Mouse (Mus musculus) megakaryocyte progenitor cell, adult 5-6 weeks (primary cell): Measurements from ENCODE around the gene Ten1. TPM values are rescaled to one million over a fixed set of nuclear protein-coding genes. Genes with fewer than 3 reads are reported as not detected.

Source experiments
- ATAC-seq: replicated peaks from 2 replicates; pipeline ENCODE4 v1.8.0; 2016; ENCODE audit warnings: mild to moderate bottlenecking, moderate TSS enrichment, inconsistent platforms; ENCODE audit not compliant: poor library complexity
- total RNA-seq, 2 experiments: library from RNA; stranded (forward) in 1 of 2; stranded (reverse) in 1 of 2; fragments of 157-497, 149-512 nt in 1 of 2; fragments of 200-1000 nt in 1 of 2; gene quantifications; 2 replicates each; pipeline versions ENCODE4 v1.2.3 to v1.2.4; 2015 to 2017

Gene Ten1
- total RNA-seq (2015) (63.8 and 66.9 TPM in 2 replicates), total RNA-seq (2017) (21.4 and 41.1 TPM in 2 replicates)

GRCm38 (mm10) chr11:116198639-116199531 is at the start of gene Ten1, which contains the start of gene Acox1:
Gene Ten1, plus strand, starts transcription at chr11:116198855.
Gene Acox1, minus strand, starts transcription at chr11:116199045.
- ATAC-seq, result peak; percentile 85

GRCm38 (mm10) chr11:116149341-116149740 is 49.3 kb upstream of the Ten1 start:
- no peak for ATAC-seq

- peak; percentile 73 for ATAC-seq
Measured at GRCm38 (mm10) chr11:116150960-116151359, 47.7 kb upstream of the Ten1 start.

- no peak for ATAC-seq
Measured at GRCm38 (mm10) chr11:116161312-116161711, 37.3 kb upstream of the Ten1 start.

- ATAC-seq, result no peak
Measured at GRCm38 (mm10) chr11:116162146-116162545, 36.5 kb upstream of the Ten1 start.

GRCm38 (mm10) chr11:116163002-116163401 is 35.7 kb upstream of the Ten1 start:
- ATAC-seq, result no peak

- ATAC-seq, result no peak
Measured at GRCm38 (mm10) chr11:116167232-116167631, 31.4 kb upstream of the Ten1 start.

- ATAC-seq, result peak; percentile 100
Measured at GRCm38 (mm10) chr11:116167884-116168439, 30.7 kb upstream of the Ten1 start, which contains the start of gene Fbf1. Gene Fbf1, minus strand, starts transcription at chr11:116168166.

- no peak for ATAC-seq
Measured at GRCm38 (mm10) chr11:116169214-116169613, 29.4 kb upstream of the Ten1 start.

GRCm38 (mm10) chr11:116170003-116170800 is 28.5 kb upstream of the Ten1 start:
- ATAC-seq, result no peak

- ATAC-seq, result no peak
Measured at GRCm38 (mm10) chr11:116171959-116172358, 26.7 kb upstream of the Ten1 start.

- ATAC-seq, result no peak
Measured at GRCm38 (mm10) chr11:116174775-116175448, 23.7 kb upstream of the Ten1 start.

GRCm38 (mm10) chr11:116176010-116176409 is 22.6 kb upstream of the Ten1 start:
- no peak for ATAC-seq

- no peak for ATAC-seq
Measured at GRCm38 (mm10) chr11:116178411-116179121, 20.1 kb upstream of the Ten1 start.

- ATAC-seq, result no peak
Measured at GRCm38 (mm10) chr11:116185836-116186235, 12.8 kb upstream of the Ten1 start.

- ATAC-seq, result no peak
Measured at GRCm38 (mm10) chr11:116186360-116186759, 12.3 kb upstream of the Ten1 start.

GRCm38 (mm10) chr11:116187226-116187930 is 11.3 kb upstream of the Ten1 start:
- ATAC-seq, result no peak

GRCm38 (mm10) chr11:116194619-116195018 is 4.0 kb upstream of the Ten1 start:
- ATAC-seq, result no peak

GRCm38 (mm10) chr11:116195252-116195651 is 3.4 kb upstream of the Ten1 start:
- ATAC-seq, result peak; percentile 30
